Mouse (Mus musculus): Measurements from ENCODE around the gene Reep6.

- no peak for TF ChIP-seq POLR2AphosphoS5 (IDR thresholded peaks at IDR 0.05; ENCODE audit: insufficient replicate concordance, low read depth, low read length)
- no peak for TF ChIP-seq CTCF (IDR thresholded peaks at IDR 0.05; ENCODE audit: low read depth, low read length)
- TF ChIP-seq GATA1 (IDR thresholded peaks at IDR 0.05; ENCODE audit: borderline replicate concordance, low read length) = no peak
- TF ChIP-seq GATA2 (IDR thresholded peaks at IDR 0.05; ENCODE audit: borderline replicate concordance, low read depth, low read length) = no peak
- no peak for TF ChIP-seq TAL1 (conservative IDR thresholded peaks at IDR 0.05; ENCODE audit: low read depth, low read length)
These were observed 14.4 kb upstream of the Reep6 start for GRCm38 (mm10) chr10:80315315-80315714.

All from G1E (cell line).